Mouse (Mus musculus): Measurements from ENCODE around the gene Tlcd2.

Gene Tlcd2

GRCm38 (mm10) chr11:75460844-75461742, at the start of gene Tlcd2:
Gene Tlcd2, plus strand, starts transcription at chr11:75461715.
- DNase-seq (ENCODE audit: low spot score in 2 of 2), result peak; percentile 97 to 98

GRCm38 (mm10) chr11:75415096-75415495, 46.4 kb upstream of the Tlcd2 start:
- DNase-seq (ENCODE audit: low spot score in 2 of 2), result no peak

DNA sequence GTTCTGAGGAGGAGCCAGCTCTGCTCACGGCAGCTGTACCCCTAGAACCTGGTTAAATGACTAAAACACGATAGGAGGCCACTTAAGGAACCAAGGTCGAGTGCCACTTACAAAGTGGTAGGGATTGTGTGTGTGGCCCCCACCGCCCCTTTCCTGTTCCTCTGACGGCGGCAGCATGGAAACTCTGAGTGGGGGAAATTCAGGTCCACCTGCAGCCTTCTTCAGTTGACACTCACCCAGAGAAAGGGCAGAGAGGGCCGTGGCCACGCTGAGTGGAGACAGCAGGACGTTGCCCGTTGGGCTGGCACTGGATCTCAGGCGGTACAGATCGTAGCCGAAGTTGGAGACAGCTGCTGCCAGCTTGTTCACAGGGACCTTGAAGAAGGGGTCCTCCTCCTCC, 45.5 kb upstream of the Tlcd2 start:
- no peak for DNase-seq (ENCODE audit: low spot score in 2 of 2)

DNA sequence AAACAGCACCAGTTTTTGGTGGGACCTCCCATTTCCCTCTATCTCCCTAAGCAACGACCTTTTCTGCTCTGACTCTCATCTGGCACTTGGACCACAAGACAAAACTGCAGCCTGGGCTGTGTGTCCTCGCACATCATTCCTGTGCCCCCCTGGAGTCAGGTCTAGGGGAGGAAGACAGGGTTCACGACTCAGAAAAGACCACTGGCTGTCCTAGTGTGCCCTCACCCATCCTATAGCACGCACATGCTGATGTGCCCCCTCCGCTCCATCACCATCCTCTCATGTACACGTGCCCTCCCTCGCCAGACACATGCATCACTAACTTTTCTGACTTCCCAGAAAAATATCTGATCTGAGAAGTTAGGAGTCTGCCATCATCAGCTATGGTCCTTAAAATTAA, 41.5 kb upstream of the Tlcd2 start:
- DNase-seq (ENCODE audit: low spot score in 2 of 2), result no peak

DNA sequence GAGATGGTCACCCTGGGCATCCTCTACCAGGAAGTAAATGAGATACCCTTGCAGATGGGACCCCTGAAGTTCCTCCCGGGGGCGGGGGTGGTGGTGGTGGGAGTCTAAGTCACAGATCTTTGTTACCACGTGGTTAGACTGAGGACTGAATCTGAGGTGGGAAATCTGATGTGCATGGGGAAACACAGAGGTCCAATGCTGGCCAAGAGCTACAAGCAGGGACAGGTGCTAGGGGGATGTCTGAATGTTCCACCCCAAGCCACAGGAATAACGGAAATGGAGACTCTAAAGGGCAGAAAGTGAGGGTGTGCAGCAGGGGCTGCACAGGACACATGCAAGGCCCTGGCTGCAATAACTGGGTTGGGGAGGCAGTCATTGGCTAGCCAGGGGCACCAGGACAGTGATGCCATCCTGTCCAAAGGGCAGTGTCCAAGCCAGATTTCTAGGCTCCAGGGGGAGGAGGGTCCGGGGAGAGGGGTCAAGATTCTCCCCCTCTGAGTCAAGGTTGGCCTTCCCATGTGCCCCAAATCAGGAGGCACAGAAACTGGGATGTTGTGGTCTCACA, 40.6 kb upstream of the Tlcd2 start:
- DNase-seq (ENCODE audit: low spot score in 2 of 2), result no peak

GRCm38 (mm10) chr11:75421375-75422012, 40.0 kb upstream of the Tlcd2 start:
- no peak for DNase-seq (ENCODE audit: low spot score in 2 of 2)

DNA sequence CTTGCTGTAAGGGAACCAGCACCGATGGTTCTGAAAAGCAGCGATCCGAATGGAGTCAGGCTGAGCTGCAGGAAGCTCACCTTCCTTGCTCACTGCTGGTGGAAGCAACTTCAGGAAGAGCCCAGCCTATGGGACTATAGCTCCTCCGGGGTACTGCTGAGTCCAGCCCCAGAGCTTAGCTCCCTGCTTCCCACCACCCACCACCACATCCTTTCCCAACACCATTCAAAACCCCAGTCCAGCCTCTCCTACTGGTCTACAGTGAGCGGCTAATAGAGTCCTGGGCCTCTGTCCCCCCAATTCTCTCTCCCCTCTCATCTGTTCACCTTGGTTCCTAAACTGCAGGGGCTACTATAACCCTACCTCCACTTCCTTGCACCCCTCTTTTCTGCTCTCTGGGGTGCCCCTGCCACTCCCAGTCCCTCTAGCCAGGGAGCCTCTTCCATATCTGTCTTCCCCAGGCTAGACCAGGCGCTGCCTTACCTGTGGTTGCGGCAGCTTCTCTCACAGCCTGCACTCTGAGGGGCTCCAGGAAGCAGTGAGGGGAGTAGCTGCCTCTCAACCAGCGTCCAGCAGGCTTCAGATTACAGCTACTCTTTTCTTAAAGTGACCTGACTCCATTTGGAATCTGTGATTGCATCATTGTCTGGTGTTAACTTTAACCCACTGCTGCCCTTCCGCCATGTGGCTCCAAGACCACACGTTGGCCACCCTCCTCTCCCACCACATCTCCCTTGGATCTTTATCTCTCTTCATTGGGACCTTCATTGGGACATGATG, 39.3 kb upstream of the Tlcd2 start, which contains the start of gene Serpinf1:
Gene Serpinf1, minus strand, starts transcription at position 689 of the 780 bp plus-strand sequence.
- no peak for DNase-seq (ENCODE audit: low spot score in 2 of 2)

DNA sequence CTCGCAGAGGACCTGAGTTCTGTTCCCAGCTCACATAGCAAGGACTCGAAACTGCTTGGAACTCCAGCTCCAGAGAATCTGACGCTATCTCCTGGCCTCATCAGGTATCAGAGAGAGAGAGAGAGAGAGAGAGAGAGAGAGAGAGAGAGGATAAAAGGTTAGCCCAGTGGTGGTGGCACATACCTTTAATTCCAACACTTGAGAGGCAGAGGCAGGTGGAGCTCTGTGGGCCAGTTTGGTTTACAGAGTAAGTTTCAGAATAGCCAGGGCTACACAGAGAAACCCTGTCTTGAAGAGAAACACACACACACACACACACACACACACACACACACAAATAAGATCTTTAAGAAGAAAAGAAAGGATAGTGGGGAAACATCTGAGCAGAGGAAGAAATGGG, 38.4 kb upstream of the Tlcd2 start:
- no peak for DNase-seq (ENCODE audit: low spot score in 2 of 2)

- no peak for DNase-seq (ENCODE audit: low spot score in 2 of 2)
Observed at GRCm38 (mm10) chr11:75424033-75424432, 37.5 kb upstream of the Tlcd2 start.

DNA sequence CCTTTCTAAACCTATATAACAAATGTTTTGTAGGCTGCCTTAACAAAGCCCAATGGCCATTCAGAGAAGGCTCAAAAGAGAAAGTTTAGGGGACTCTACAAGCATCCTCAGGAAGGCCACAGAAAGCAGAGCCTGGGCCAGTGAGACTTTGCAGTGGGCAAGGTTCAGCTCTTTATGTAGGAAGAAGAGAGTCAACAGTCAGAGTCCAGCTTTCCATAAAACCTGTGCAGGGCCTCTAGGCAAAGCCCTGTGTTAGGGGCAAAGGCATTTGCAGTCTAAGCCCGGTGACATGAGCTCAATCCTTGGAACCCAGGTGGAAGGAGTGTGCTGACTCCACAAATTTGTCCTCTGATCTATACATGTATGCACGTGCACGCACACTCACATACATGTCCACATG, 37.1 kb upstream of the Tlcd2 start:
- DNase-seq (ENCODE audit: low spot score in 2 of 2), result no peak

DNA sequence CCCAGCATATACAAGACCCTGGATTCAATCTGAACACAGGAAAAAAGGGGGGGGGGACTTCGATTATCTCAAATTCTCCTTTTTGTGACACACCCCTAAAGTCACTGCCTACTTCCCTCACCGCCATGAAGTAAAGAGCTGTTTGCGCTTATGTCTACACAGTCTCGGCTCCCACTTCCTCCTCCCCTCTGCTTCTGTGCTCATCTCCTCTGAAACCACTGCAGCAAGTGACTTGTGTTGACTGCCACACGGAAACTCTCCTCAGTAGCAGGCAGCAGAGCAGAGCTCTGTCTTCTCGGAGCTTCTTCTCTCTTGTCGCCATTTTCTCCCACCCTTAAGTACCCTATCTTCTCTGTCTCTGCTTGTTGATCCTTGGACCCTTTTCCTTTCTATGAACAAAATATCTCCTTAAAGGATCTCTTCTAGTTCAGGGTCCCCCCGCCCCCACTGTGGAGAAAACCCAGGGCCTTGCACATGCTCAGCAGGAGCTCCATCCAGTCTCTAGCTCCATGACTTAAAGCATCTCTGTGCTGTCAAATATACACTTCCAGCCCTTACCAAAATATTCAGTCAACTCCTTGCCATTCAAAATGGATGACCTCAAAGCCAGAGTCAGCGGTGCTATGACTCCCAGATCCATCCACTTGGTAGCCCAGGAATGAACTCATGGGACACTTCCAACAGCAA, 32.4 kb upstream of the Tlcd2 start:
- DNase-seq (ENCODE audit: low spot score in 2 of 2), result peak in 1 of 2 experiments; percentile 34

DNA sequence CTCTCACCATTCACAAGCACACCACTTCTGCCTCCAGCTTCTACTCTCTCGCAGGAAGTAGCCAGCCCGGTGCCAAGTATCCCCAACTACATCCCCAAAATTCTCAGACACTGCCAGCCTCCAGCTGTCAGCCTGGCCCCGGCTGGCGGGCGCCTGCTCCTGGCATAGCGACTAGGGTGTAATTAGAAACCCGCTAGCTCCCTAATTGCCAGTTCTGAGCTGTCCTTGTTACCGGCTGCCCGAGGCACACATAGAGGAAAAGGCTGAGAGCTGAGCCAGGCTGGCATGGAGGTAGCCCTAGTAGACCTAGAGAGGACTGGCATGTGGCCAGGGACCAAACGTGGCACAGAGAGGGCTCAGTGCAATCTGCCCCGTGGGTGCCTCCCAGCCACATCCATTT, 30.2 kb upstream of the Tlcd2 start:
- no peak for DNase-seq (ENCODE audit: low spot score in 2 of 2)

- no peak for DNase-seq (ENCODE audit: low spot score in 2 of 2)
Observed at GRCm38 (mm10) chr11:75434138-75434537, 27.4 kb upstream of the Tlcd2 start.

- no peak for DNase-seq (ENCODE audit: low spot score in 2 of 2)
Observed at GRCm38 (mm10) chr11:75438194-75438593, 23.3 kb upstream of the Tlcd2 start.

DNA sequence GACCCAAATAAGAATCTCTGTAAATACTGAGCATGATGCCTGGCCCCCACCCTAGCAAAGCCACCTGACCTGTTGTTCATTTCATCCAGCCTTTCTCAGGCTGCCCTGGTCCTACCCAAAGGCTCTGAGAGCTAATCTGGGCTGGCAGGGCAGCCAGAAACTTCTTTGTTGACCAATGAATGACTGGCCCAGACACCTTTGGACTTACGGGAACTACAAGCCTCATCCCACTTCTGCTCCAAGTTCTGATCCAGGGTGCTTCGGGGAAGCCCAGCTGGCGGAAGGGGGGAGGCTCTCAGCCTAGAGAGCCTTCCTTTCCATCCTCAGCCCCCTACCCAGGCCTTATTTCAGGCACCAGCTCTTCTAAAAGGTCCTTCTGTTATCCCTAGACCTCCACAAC, 22.7 kb upstream of the Tlcd2 start:
- no peak for DNase-seq (ENCODE audit: low spot score in 2 of 2)

DNA sequence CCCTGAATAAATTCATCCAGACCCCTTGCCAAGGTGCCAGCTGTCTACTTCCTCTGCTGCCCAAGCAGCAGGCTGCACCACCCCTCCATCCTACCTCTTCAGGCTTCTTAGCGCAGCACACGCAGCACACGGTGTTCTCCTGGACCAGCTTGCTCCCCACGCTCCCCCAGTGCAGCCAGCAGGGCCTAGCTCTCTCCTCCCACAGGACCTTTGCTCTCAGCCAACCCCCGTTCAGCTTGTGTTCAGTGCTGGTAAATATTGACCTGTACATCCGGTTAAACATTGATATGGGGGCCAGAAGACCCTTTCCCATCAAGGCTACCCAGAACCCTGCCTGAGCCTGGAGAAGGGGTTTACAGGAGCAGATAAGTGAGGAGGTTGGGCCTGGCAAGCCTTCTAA, 22.2 kb upstream of the Tlcd2 start, which contains the start of gene Serpinf2:
Gene Serpinf2, minus strand, starts transcription at position 229 of the 400 bp plus-strand sequence.
- DNase-seq (ENCODE audit: low spot score in 2 of 2), result no peak

DNA sequence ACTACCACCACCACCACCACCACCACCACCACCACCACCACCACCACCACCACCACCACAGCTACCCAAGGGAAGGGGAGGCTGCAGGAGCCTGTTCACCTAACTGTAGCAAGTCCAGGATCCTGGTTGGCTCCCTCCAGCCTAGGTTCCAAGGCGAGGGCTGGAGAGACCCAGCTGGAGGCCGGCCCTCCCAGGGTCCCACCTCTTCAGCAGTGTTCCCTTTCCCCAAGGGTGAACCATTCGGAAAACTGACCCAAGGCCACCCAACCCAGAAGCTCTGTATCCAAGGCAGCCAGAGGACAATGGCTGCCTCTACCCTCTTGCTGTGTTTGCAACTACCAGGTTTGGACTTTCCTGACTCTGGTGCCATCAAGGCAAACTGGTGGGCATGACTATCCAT, 21.6 kb upstream of the Tlcd2 start:
- no peak for DNase-seq (ENCODE audit: low spot score in 2 of 2)

DNA sequence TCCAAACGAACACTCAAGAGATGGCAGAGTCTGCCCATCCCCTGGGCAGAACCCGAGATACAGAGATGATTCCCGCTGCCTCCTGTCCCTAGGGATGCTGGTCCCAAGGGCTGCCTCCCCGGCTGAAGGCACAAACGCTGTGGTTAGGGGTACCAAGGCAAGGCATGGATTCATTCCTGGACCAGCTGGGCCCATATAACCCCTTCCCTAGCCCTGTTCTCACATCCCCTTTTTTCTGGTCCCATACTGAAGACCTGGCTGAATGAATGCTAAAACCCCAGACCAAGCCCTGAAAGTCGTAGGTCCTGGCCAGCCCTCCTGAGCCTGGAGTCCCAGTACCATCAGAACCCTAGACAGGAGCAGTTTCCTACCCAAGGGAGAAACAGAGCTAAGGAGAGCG, 20.5 kb upstream of the Tlcd2 start:
- DNase-seq (ENCODE audit: low spot score in 2 of 2), result no peak

GRCm38 (mm10) chr11:75441601-75442000, 19.9 kb upstream of the Tlcd2 start:
- DNase-seq (ENCODE audit: low spot score in 2 of 2), result no peak

DNA sequence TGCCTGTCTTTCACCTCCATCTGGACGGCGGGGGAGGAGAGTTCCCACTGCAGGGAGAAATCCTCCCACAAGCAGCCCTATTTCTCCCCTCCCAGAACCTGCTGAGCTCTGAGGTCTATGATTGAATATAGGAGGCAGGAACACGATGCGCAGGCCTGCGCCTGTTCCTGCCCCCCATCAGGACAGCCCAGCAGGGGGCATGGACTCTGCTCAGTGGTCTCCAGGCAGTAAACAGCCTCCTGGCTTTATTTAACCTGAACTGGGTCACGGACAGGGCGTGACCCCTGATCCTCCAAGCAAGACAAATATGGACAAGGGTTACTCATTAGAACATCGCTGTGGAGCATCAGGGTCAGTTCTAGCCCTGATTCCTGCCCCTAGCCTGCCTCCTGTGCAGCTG, 17.8 kb upstream of the Tlcd2 start:
- no peak for DNase-seq (ENCODE audit: low spot score in 2 of 2)

DNA sequence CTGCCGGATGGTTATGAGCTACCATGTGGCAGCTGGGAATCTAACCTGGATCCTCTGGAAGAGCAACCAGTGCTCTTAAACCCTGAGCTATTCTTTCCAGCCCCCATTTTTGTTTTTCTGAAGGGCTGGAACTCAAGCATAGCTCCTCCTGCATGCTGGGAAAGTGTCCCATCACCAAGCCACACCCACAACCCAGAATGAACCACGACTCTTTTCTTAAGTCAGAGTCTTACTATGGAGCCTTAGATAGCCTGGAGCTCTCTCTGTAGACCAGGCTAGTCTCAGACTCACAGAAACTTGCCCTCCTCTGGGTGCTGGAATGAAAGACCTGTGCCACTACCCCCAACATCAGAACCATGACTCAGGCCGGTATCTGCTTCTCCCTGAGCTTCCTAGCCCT, 12.9 kb upstream of the Tlcd2 start:
- no peak for DNase-seq (ENCODE audit: low spot score in 2 of 2)

Measured in spleen, postnatal 14 days (tissue).